Mouse (Mus musculus) layer of hippocampus, adult 11-12 months (tissue): ENCODE data around the gene Qpctl.
A peak's percentile ranks its signal among the peaks of the same experiment; 100 is the strongest.

Experiments used
- DNase-seq: peaks from one replicate; pipeline ENCODE4 v3.0.0; 2022; ENCODE audit warnings: low spot score

The Qpctl gene

DNA sequence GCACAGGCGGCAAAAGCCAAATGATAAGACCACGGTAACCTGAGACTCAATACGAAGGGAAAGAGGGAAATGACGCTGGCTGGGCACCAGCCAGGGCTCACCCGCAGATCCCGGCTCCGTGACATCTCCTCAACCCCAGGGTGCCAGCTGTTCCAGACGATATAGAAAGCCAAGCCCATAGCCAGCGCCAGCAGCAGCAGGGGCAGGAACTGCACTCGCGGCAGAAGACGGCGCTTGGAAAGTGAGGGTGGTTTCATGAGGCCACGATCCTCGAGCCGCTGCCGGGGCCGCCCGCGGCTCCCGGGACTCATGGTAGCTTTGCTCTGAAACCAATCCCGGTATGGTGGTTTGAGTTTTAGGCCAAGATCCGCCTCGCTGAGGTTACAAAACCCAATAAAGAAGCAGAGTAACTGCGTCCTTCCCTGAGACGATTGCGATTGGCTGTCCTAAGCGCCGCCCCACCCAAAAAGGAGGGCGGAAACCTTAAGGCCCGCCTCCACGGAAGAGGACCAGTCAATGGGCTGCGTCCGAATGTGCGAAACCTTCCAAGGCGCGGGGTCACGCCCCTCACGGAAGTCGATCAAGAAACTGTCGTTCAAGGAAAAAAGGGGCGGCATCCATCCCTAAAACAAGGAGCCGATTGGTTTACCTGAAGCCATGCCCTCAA, at the start of gene Qpctl:
Qpctl (minus strand) TSS at position 417 of the 667 bp plus-strand sequence.
- peak; percentile 98 for DNase-seq

DNA sequence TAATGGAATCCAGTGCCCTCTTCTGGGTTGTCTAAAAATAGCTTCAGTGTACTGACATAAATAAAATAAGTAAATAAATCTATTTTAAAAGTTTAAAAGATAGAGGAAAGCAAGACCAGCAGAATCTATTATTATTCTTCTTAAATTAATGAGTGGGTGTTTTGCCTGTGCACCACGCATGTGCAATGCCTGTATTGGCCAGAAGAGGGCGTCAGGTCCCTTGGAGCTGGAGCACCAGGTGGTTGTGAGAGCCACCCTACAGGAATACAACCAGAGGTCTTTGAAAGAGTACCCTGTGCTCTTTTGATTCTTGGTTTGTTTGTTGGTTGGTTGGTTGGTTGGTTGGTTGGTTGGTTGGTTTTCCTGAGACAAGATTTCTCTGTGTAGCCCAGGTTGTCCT, 48.9 kb upstream of the Qpctl start:
- DNase-seq, result no peak

DNA sequence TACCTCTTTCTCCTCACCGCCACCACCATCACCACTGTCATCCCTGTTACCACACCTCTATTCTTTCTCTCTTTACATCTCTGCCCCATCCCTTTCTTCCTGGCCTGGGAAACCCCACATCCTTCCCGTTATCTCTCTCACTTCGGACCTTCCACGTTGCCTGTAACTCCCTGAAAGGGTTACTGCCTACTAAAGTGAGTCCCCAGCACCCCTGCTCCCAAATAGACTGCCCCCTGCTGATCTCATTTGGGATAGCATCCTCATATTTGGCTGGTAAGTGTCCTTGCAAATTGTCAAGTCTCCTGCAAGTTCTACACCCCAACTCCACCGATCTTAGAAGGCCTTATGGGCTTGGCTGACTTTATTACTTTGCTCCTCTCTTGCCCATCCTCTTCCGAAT, 47.6 kb upstream of the Qpctl start:
- DNase-seq, result no peak

DNA sequence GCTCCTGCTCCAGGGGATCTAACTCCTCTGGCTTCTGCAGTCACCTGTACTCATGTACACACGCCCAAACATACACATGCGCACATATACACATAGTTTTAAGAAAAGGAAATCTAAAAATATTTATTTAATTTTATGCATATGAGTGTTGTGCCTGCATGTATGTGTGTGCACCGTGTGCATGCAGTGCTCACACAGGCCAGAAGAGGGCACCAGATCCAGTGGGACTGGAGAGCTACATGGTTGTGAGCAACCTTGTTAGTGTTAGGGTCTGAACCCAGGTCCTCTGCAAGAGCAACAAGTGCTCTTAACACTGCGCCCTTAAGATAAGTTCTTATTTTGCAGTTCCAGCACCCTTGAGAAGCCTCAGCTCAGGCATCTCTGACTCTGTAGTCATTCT, 45.6 kb upstream of the Qpctl start:
- no peak for DNase-seq

DNA sequence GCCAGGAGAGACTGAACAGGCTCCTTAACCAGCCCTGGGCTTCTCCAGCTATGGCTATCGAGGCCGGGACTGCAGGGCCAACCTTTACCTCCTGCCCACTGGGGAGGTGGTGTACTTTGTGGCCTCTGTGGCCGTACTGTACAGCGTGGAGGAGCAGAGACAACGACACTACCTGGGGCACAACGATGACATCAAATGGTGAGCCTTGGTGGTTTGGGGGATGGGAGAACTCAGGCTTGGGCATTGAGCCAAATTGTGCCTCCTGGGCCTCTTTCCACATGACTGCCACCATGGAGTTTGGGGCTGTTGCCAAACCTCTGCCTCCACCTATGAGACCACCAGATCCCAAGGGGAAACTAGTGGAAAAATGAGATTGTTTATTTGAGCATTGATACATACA, 35.7 kb upstream of the Qpctl start:
- DNase-seq, result no peak

DNA sequence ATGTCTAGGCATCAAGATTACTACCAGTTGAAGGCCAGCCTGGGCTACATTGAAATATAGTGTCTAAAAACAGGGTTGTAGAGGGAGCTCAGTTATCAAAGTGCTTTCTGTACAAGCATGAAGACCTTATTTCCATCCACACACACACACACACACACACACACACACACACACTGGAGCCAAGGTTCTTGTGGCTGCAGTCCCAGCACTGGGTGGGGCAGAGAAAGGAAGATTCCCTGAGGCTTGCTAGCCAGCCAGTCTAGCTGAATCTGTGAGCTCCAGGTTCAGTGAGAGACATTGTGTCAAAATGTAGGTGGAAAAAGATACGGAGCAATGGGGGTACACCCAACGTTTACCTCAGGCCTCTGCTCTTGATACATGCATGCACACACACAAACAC, 35.2 kb upstream of the Qpctl start:
- no peak for DNase-seq

DNA sequence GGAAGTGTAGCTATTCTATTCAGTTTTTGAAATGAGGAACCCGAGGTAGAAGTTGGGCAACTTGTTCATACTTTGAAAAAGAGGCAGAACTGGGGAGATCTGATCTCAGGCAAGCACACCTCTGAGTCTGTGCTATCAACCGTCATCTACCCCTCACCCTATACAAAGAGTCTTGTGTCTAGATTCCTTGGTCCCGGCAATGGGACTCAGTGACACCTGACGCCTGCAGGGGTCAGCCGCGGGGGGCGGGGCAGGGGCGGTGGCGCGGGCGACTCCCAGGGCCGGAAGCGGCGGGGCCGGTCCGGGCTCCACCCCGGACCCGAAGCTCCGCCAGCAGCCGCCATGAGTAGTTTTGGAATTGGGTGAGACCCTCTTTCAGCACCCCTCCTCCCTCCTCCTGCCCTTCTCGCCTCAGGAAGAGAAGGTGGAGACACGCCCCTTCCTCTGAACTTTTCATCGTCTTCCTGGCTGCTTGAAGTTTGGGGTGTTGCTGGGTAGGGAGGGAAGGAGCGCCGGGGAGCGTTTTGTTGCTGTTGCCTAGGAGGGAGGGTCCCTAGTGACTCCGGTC, 31.9 kb upstream of the Qpctl start:
- no peak for DNase-seq

DNA sequence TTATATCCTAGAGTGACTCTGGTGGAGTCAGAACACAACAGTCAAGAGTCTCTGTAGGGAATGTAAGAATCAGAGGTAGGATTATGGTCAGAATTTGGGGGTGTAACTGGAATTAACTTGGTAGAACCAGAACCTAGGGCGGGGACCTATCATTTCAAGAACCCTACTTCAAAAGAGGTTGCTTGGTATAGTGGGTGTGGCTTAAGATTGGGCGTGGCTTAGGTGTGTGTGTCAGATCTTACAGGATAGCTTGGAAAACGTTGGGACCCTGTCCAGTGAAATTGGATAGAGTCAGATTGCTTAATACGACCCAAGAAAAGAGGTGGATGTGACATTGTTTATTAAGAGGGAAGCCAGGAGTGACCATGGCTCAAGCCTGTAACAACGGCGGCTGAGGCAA, 30.8 kb upstream of the Qpctl start:
- no peak for DNase-seq

DNA sequence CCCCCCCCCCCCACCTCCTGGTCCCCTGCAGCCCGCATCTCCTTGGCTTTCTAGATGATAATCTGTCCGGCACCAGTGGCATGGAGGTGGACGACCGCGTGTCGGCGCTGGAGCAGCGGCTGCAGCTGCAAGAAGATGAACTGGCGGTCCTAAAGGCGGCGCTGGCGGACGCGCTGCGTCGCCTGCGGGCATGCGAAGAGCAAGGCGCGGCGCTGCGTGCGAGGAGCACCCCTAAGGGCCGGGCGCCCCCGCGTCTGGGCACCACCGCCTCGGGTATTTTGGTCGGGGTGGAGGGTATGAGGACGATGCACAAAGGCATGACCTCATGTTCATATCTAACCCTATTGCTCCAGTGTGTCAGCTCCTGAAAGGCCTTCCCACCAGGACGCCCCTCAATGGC, 30.1 kb upstream of the Qpctl start:
- DNase-seq, result peak; percentile 72

DNA sequence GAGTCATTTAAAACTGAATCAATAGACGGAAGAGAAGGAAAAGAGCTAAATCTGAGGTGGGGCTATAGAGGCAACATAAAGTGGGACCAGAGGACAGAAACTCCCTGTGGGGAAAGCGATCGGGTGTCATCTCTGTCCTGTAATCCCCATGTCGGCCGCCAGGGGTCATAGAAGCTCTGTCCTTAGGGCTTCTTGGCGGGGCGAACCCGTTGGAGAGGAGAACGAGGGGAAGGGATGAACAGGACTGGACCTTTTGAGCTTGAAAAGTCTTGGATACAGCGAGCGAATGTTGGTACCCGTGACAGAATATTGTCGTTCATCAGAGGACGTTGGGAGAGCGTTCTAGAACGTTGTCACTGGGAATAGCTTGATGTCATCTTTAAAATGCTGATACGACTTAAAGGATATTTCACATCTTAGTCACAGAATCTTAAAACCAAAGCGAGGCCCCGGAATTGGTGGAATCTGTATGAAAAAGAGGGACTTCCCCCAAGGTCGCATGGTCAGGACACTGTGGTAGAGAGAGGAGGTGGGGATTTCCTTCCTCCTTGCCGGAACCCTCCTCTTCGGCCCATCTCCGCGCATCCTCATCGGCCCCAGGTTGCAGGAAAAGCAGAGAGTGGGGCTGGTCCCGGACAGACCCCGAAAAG, 29.5 kb upstream of the Qpctl start:
- peak; percentile 87 for DNase-seq

DNA sequence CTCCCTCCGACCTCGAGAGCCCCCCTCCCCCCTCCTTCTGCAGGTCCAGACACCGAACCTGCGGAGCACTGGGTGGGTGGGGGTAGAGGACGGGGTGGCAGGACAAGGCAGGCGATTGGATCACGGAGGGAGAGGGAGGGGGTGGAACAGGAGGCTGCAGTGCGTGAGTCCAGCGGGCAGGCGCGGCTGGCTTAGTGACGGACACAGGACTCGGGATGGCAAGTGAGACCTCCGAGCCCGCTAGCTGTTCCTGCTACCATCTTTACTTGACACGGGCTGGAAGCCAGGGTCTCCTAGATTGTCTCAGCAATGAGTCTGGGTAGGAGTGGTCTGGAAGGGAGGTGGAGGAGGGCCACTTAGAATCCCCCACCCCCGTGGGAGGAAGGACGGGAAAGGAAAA, 28.9 kb upstream of the Qpctl start:
- no peak for DNase-seq

DNA sequence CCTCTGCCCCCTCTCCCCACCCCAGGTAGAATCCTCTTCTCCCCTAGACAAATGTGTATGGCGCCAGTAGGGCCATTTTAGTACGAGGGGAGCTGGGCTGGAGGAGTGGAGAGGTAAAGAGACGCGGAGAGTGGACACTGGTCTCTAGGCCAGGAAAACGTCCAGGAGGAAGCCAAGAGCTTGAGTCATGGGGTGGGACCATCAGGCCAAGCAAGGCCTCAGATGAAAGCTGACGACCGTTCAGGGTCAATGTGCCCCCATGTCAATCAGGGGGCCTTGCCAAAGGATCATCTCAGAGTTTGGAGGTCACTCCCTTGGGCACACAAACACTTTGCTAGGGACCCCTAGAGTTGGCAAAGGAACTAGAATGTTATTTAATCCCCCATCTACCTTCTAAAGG, 28.1 kb upstream of the Qpctl start:
- DNase-seq, result no peak

DNA sequence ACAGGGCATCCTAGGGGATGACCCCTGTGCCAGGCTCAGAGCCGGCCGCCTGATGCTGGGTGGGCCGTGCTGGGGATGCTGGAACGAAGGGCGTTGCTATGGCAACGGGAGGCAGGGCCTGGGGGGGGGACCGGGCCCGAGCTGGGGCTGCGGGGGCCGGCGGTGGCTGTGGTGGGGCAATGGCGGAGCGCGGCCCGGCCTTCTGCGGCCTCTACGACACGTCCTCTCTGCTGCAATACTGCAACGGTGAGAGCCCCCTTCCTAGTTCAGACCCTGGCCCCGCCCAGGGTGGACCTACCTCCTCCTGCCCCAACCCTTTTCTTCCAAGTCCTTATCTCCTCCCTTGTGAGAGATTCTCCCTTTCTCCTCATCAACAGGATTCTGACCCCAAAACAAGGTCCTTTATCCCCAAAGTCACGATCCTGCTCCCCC, 27.4 kb upstream of the Qpctl start:
- no peak for DNase-seq

DNA sequence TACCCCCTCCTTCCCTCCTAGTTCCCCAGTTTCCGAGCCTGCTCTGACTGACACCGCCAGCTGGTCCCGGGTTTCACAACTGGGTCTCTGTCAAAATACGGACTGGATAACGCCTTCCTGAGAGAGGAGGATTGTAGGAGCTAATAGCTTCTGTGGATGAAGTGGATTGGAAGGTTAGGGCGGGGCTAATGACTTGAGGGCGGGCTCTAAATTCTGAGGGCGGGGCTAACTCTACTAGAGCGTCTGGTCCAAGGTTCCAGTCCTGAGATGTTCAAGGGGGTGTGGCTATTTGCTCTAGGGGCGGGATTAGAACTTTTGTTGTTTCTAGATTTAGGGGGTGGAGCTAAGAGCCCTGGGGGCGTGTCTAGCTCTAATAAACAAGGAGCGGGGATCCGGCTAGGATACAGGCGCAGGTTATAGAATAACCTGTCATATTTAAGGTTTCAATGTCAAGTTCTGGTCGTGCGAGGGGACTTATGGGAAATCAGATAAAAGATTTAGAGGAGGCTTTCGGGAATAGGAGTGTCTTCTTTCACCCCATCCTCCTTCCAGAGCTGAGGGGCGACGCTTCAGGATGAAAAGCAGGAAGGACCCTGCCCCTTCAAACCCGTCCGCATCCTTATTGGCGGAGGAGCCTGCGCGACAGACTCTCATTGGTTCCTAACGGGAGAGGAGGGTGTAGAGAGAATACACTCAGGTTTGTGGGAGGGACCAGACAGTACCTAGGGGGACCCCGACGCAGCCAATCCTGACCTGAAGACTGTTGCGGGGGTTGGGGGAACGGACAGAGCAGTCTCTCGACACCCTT, 26.8 kb upstream of the Qpctl start, which contains the start of gene Eml2:
Eml2 (plus strand) TSS at position 714 of the 808 bp plus-strand sequence.
- DNase-seq, result peak; percentile 94

DNA sequence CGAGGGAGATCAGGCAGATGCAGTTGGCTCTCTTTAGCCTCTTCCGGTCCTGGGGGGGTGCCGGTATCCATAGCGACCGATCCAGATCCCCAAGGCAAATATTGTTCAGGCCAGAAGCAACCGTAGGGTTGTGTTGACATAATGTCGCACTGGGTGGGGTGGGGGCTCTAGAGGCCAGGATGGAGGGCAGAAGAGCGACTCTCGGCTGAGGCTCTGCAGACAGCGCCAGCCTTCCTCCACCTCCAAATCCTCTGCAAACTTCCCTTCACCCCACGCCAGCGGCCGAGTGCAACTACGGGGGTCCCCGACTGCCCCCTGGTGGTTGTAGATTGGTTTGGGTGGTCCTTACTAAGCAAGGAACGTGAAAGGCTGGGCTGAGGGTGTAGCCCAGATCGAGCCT, 23.8 kb upstream of the Qpctl start:
- DNase-seq, result peak; percentile 92

DNA sequence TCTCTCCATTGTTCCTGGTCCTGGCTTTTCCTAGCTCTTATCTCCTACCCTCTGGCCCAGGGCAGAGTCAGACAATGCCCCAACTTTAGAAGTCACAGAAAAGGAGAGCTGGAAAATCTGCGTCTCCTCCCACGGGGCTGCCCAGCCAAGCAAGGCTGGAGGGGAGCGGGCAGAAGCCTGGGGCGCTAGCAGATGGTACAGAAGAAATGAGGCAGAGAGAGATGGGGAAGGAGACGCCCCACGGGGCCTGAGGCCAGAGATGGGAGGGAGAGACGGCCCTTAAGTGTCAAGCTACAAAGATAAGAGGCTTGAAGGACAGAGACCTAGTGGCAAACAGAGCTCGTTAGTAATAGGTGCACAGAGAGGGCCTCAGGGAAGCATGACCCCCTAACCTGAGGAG, 22.7 kb upstream of the Qpctl start:
- DNase-seq, result no peak

DNA sequence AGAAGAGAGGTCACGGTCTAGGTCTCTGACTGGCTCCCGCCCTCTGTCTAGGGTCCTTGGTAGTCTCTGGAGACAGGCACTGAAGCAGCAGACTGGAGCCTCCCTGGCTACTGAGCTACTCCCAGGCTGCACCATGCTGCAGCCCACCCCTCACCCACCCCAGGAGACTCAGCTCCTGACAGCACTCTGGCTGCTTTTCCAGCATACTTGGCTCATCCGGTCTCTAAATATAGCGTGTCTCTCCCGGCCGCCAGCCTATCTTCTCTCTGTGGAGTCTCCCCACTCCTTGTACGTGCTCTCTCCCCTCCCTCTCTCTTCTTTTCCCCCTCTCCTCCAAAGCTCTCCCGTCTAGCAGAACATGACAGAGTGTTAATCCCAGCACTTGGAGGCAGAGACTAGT, 21.1 kb upstream of the Qpctl start:
- DNase-seq, result no peak

DNA sequence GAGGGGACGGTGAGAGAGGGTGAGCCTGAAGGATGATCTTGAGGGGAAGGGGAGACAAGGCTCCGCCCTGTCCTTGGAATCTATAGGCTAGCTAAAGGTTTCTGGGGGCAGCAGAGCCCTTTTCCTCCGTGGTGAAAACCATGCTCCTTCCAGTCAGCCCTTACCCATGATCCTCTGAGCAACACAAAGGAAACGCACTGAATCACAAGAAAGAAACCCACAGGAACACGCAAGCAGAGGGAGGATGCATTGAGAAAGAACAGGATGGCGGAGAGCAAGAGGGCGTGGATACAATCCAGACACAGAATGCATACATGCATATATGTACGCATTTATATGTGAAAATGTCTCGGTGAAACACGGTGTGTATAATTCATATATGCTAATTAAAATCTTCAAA, 20.4 kb upstream of the Qpctl start:
- no peak for DNase-seq

DNA sequence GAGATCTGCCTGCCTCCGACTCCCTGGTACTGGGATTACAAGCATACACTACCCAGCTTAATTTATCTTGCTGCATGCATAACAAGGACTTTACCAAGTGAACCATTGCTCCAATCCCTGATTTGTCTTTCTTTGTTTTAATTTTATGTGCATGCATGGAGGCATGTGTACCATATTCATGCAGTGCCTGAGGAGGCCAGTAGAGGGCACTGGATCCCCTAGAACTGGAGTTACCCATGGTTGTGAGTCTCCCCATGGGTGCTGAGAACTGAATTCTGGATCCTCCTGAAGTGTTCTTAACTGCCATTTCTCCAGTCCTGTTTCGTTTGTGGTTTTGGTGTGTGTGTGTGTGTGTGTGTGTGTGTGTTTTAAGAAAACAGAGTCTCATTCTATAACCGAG, 17.9 kb upstream of the Qpctl start:
- no peak for DNase-seq

DNA sequence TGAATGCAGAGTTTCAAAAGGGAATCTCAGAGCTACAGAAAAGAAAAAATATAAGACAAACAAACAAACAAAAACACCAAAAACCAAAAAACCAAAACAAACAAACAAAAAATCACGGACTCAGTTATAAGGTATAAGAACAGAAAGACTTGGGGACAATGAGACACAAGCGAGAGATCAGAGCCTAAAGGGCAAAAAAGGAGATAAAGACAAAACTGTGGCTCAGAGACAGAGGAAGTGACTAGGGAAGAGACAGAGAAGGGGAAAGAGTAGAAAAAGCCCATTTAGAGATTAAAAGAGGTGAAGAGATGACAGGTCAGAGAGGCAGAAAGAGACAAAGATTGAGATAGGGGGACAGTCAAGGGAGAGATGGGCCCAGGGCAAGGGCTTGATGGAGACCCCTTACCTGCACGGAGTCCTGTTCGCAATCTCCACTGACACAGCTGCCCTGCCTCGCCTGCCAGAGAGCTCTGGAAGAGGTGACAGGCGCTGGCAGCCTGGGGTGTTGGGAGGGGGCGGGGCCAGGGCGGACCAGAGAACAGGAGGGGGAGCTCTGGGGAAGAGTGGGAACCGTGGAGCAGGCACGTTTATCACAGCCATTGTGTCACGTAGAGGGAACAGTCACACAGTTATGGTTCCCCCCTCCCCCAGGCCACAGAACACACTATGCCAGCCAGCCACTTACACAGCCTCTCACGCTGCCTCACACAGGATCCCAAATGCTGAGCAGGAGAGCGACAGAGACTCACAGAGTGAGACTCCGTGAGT, 16.7 kb upstream of the Qpctl start, which contains the start of gene Gipr:
Gipr (minus strand) TSS at position 472 of the 768 bp plus-strand sequence.
- DNase-seq, result no peak

DNA sequence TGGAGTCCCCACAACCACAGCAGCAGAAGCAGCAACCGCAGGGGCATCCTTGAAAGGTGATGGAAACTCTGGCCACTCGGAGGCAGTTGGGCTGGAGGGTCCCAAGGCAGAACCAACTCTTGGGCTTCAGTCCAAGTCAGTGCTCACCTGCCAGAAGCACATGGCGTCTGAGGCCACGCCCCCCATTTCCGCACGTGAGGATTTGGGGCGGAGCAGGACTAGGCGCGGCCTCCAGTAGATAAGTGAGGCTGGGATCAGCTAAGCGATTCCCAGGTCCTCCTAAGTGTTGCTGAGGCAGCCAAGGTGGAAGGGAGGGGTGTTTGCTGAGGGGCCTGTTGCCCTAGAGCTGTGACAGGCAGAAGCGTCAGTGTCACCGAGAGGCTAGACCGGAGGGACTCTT, 15.9 kb upstream of the Qpctl start:
- no peak for DNase-seq

DNA sequence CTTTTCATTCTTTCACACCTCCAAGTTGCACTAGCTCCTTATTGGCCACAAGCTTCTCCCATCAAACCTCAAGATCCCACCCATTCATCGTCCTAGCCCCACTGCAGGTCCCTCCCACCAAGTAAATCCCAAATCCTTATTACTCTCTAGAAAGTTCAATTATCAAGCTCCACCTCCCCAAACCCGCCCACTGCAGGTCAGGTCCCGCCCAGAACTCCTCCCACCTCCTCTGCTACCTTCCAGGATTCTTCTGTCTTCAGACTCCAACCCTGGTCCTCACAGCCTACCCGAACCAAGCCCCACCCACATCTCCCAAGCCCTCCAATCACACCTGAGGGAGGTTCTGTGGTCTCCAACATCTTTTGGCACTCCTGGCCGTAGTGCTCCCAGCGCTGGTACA, 15.1 kb upstream of the Qpctl start:
- no peak for DNase-seq
